Mouse (Mus musculus) ES-E14 (cell line): ENCODE results near the gene Fuca1. TPM values are rescaled to one million over a fixed set of nuclear protein-coding genes. Genes with fewer than 3 reads are reported as not detected.

ENCODE experiments used
- DNase-seq: peaks from one replicate; pipeline ENCODE4 v3.0.0-alpha.2; 2013; ENCODE audit warnings: low read depth, low spot score
- H3K27ac ChIP-seq: 2 replicates; pipeline ENCODE4 v1.5.1; 2012; ENCODE audit warnings: low read depth, mild to moderate bottlenecking, low read length, moderate library complexity, mixed read lengths; ENCODE audit not compliant: poor library complexity, insufficient read depth, severe bottlenecking
- H3K36me3 ChIP-seq: 2 replicates; pipeline ENCODE4 v1.6.1; 2012; ENCODE audit warnings: mild to moderate bottlenecking, low read length, moderate library complexity, mixed read lengths; ENCODE audit not compliant: control insufficient read depth, poor library complexity, insufficient read depth, severe bottlenecking
- H3K4me1 ChIP-seq, 2 experiments: fragments of 150-350 bp in 1 of 2; sonication (generic) in 1 of 2; 2 replicates each; pipeline ENCODE4 v1.6.1; 2012; ENCODE audit warnings: low read length in 2 of 2, mild to moderate bottlenecking in 1 of 2, mixed read lengths in 1 of 2; ENCODE audit not compliant: control insufficient read depth in 2 of 2, insufficient read depth in 2 of 2, poor library complexity in 1 of 2
- H3K4me3 ChIP-seq, 2 experiments: fragments of 150-350 bp in 1 of 2; sonication (generic) in 1 of 2; 2 replicates each; pipeline ENCODE4 v1.5.1; 2012; ENCODE audit warnings: low read length in 2 of 2, low read depth in 1 of 2, mild to moderate bottlenecking in 1 of 2, mixed read lengths in 1 of 2; ENCODE audit not compliant: insufficient read depth in 1 of 2, poor library complexity in 1 of 2, severe bottlenecking in 1 of 2
- H3K9ac ChIP-seq: 2 replicates; pipeline ENCODE4 v1.6.1; 2012; ENCODE audit warnings: low read depth, mild to moderate bottlenecking, low read length, mixed read lengths; ENCODE audit not compliant: poor library complexity, insufficient read depth, severe bottlenecking
- H3K9me3 ChIP-seq: fragments of 150-350 bp; sonication (generic); 2 replicates; pipeline ENCODE4 v1.6.1; 2012; ENCODE audit warnings: low read depth, mild to moderate bottlenecking, low read length; ENCODE audit not compliant: control insufficient read depth, insufficient read depth
- CHD2 ChIP-seq: IDR thresholded peaks from 2 replicates; pipeline ENCODE4 v1.6.1; 2014; ENCODE audit warnings: mild to moderate bottlenecking, low read depth, low read length, inconsistent platforms
- HCFC1 ChIP-seq: IDR thresholded peaks from 2 replicates; pipeline ENCODE4 v1.6.1; 2012; ENCODE audit warnings: low read length, inconsistent platforms, borderline replicate concordance; ENCODE audit not compliant: insufficient read depth
- MAFK ChIP-seq: IDR thresholded peaks from 2 replicates; pipeline ENCODE4 v1.6.1; 2014; ENCODE audit warnings: mild to moderate bottlenecking, low read depth, low read length, inconsistent platforms; ENCODE audit not compliant: insufficient read depth
- ZC3H11A ChIP-seq: IDR thresholded peaks from 2 replicates; pipeline ENCODE4 v1.6.1; 2012; ENCODE audit warnings: low read depth, mild to moderate bottlenecking, inconsistent platforms, low read length, borderline replicate concordance
- ZNF384 ChIP-seq: IDR thresholded peaks from 2 replicates; pipeline ENCODE4 v1.6.1; 2012; ENCODE audit warnings: low read depth, low read length, inconsistent platforms
- in situ Hi-C, 2 experiments: fragments of 600-800 bp; cut with MboI; formaldehyde crosslinking; loops; one replicate each; pipeline ENCODE4 v1.15.1; 2025; ENCODE audit warnings: low sequenced_read_pairs in 2 of 2, inconsistent platforms in 1 of 2; ENCODE audit not compliant: unreplicated experiment in 2 of 2
- total RNA-seq: library from RNA; depleted of rRNA; stranded (reverse); fragments of 300-350 nt; gene quantifications from 2 replicates; pipeline ENCODE4 v1.2.3, GENCODE M21; 2012; rRNA removed

Fuca1 gene
- total RNA-seq, 1 experiment = 69.8 TPM

DNA sequence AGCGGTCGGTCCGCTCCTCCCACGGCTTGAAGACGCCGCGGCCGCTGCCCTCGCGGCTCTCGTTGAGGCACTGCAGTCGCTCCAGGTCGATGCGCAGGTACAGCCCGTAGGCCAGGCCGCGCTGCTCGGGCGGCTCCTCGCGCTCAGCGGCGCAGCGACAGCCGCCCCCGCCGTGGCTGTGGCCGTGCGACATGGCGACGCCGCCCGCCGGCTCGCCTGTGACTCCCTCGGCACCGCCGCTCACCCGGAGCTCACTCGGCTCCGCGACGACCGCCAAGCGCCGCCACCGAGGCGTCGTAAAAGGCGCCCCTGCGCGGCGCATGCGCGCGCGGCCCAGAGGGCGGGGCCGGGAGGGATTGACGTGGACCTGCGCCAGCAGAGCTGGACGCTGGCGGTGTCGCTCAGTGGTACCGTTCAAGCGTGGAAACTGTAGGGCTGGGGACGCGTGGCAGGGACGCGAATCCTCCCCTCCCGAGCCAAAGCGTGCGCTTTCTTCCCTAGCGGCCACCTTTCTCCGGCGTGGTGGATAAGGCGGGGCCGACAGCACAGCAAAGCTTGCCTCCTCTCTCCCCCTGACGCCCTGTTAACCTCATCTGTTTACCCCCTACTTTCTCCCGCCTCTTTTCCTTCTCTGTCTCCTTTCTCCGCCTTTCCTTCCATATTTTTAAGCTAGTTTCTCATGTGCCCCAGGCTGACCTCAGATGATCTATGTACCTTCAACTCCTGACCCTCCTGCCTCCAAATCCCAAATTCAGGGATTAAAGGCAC, 66.6 kb downstream of the Fuca1 start, which contains the start of gene Pithd1:
Gene Pithd1, minus strand, starts transcription at position 322 of the 768 bp plus-strand sequence.
- H3K27ac ChIP-seq = peak within 1 kb of the TSS; percentile 38; the same call in 1 of the 2 replicates
- TF ChIP-seq ZNF384 (no peak), CHD2 (no peak), HCFC1 (no peak), ZC3H11A (no peak), MAFK (no peak)
- in situ Hi-C loops = no loop called here

DNA sequence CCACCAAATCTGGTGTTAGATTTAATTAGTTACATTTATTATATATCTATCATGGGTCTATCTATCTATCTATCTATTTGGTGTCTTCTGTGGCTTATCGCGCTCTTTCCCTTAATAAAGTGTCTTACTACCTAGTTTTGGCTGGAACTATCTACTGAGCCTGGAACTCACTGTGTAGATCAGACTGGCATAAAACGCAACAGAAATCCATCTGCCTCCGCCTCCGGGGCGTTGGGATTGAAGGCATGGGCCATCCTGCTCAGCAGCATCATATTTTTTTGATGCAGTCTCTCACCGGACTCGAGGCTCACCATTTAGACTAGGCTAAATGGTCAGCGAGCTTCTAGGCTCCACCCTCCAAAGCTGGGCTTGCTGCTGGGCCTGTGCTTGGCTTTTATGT, 67.2 kb downstream of the Fuca1 start:
- in situ Hi-C loops = no loop called here
- peak overlapping the region; percentile 90; the same call in 1 of the 2 replicates for H3K9ac ChIP-seq
- peaks cover 0 to 4% of the 10 kb centered on the region in 2 experiments; a peak in 1 of 4 replicates for H3K4me1 ChIP-seq
- H3K36me3 ChIP-seq = peaks cover 15% of the 10 kb centered on the region
- DNase-seq = no peak
- H3K27ac ChIP-seq = no peak overlapping the region
- TF ChIP-seq ZC3H11A (no peak), MAFK (no peak), CHD2 (no peak), HCFC1 (no peak), ZNF384 (no peak)
- peak overlapping the region; percentile 89 to 94; a peak in 3 of 4 replicates for H3K4me3 ChIP-seq
- no peaks in the 10 kb centered on the region for H3K9me3 ChIP-seq

More for the DNA sequence above, 66.6 kb downstream of the Fuca1 start, which contains the start of gene Pithd1:
- H3K9me3 ChIP-seq = no peaks in the 10 kb centered on the region
- peaks cover 0 to 4% of the 10 kb centered on the region in 2 experiments; a peak in 1 of 4 replicates for H3K4me1 ChIP-seq
- DNase-seq = peak; percentile 72
- H3K4me3 ChIP-seq = peak within 1 kb of the TSS; percentile 89 to 94
- H3K9ac ChIP-seq = peak within 1 kb of the TSS; percentile 94
- H3K36me3 ChIP-seq = peaks cover 15% of the 10 kb centered on the region

Other genes with a start within 250 kb of the Fuca1 start
- gene Ifnlr1, start 234.4 kb upstream of the Fuca1 start, total RNA-seq = 3.3 and 6.2 TPM in 2 replicates
- gene Il22ra1, start 192.6 kb upstream of the Fuca1 start, total RNA-seq = 0.36 and 0.37 TPM in 2 replicates
- 0.85 and 0.95 TPM in 2 replicates for gene Myom3, start 161.0 kb upstream of the Fuca1 start, total RNA-seq
- gene Srsf10, start 65.0 kb upstream of the Fuca1 start, total RNA-seq = 167 and 178 TPM in 2 replicates
- gene Pnrc2, start 46.9 kb upstream of the Fuca1 start, total RNA-seq = 27.6 and 35.4 TPM in 2 replicates
- gene Cnr2, start 25.3 kb upstream of the Fuca1 start, total RNA-seq = 0.04 and 0.05 TPM in 2 replicates
- 15.6 and 17.4 TPM in 2 replicates for gene Hmgcl, start 25.7 kb downstream of the Fuca1 start, total RNA-seq
- 31.1 and 33.0 TPM in 2 replicates for gene Gale, start 43.0 kb downstream of the Fuca1 start, total RNA-seq
- 23.8 and 33.0 TPM in 2 replicates for gene Lypla2, start 51.9 kb downstream of the Fuca1 start, total RNA-seq
- 35.3 and 41.6 TPM in 2 replicates for gene Pithd1, start 66.5 kb downstream of the Fuca1 start, total RNA-seq
- 14.0 and 21.4 TPM in 2 replicates for gene Eloa, start 101.0 kb downstream of the Fuca1 start, total RNA-seq
- 1,283 and 1,442 TPM in 2 replicates for gene Rpl11, start 132.7 kb downstream of the Fuca1 start, total RNA-seq
- 78.8 and 126 TPM in 2 replicates for gene Id3, start 222.8 kb downstream of the Fuca1 start, total RNA-seq